Mouse (Mus musculus) mesoderm, embryonic 11.5 days (tissue): ENCODE measurements around the gene Vps13c.

Experiments used
- DNase-seq: peaks from one replicate; pipeline ENCODE4 v3.0.0-alpha.2; 2012; ENCODE audit warnings: low read depth, low spot score

The Vps13c gene

DNA sequence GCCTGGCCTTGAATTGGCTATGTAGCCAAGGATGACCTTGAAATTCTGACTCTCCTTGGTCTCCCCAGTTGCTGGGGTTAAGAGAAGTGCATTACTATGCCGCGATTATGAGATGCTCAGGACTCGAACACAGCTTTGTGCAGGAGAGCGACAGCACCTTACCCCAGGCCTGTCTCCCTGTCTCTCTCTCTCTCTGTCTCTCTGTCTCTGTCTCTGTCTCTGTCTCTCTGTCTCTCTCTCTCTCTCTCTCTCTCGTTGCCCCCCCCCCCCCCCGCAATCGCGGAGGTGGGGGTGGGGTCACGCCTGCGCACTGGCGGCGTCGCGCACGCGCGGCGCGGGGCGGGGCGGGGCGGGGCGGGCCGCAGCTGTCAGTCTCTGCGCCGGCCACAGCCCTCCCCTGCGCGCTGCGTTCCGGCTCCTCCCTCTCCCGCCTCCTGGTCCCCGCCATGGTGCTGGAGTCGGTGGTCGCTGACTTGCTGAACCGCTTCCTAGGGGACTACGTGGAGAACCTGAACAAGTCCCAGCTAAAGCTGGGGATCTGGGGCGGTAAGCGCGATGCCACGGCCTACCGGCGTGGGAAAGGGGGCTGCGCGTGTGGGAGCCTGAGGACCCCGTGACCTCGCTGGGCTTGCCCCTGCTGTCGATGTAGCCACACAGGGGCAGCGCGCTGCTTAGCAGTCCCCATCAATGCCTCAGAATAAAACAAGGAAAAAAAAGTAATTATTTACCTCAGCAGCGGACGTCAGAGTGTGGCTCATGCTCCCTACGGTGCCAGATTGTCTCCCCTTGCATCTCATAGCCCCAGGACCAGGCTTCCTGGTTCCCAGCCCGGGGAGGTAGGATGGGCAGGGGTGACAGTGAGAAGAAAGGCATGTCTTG is at the start of gene Vps13c:
Vps13c (plus strand) TSS at position 416 of the 879 bp plus-strand sequence.
- peak; percentile 83 for DNase-seq

DNA sequence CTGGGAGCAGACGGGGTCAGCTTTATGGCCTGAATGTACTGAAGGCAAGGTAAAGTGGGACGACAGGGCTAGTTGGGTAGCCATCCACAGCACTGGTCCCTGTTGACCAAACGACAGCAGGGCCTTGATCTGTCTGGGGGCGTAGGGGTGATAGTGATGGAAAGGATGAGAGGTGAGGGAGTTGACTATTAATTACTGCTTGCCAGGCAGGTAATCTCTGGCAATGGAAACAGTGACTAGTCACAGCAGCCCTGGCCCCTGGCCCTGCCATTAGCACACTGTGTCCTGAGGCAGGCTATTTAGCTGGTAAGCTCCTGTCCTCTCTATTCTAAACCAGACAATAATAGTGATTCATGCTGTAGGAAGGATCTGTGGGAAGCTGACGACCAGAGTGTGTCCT is 47.8 kb upstream of the Vps13c start:
- DNase-seq, result no peak

DNA sequence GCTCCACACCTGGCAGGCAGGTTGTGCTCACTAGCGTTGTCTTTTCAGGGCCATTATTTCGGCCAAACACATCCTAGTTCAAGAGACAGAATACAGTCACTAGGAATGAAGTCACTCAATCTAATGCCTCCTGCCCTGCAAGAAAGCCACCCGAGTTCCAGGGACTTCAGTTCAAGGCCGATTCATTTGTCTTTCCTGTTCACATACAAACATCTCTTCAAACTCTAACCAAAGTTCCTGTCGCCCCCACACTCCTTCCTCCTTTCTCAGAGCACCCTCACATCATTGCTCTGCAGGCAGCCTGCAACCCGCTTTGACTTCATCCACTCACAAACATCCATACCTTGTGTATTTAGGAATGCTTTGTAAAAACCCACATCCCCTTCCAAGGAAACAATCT is 46.7 kb upstream of the Vps13c start:
- DNase-seq, result no peak

DNA sequence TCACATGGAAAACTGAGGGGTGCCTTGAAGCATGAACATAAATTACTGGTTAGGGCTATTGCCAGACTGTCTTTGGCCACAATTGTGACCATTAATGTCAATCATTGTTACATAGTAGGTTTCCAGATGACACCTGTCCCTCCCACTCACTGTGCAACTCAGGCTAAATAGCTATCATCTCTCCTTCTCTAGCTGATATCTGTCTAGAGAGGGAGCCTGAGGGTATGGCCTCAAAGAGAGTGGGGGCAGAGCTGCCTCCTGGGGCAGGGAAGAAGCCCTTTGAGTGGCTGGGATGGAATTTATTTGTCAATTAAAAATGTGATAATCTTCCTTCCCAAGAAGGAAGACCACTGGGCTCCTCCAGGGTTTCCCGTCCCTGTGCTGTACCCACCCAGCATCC is 46.0 kb upstream of the Vps13c start:
- no peak for DNase-seq

DNA sequence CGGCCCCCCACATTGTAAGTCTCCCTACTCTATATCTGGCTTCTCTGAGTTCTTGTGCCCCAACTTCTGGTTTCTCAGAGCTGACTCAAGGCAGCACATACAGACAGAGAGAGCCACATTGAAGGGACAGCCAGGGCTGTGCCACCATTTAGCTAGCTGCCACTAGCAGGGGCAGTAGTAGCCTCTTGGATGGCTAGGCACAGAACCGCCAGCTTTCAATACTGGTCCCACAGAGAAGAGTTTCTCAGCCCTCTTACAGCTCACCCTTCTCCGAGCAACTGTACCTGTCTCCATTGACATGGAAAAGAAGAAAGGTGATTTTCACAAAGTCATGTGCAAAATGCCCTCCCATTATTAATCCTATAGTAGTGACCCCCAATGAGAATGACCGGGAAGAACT is 45.5 kb upstream of the Vps13c start:
- DNase-seq, result no peak

DNA sequence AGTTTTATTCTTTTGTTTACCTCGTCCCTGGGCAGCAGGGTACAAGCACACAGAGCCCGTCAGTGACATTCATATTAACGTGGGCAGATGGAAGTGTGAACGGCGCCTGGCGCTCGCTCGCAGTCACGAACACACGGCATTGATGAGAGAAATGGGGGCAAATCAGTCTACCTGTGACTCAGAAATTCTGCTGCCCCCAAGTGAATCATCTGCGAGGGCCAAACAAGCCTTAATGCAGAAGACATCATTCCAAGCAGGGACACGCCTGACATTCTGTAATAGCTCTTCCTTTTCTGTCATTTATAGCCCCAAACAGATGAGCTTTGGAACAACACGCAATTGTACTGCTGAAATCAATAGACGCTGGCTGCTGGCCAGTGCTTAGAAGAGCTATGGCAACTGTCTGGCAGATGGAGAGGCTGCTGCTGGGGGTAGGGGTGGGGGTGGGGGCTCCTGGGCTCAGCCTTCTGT is 45.0 kb upstream of the Vps13c start:
- peak; percentile 48 for DNase-seq

DNA sequence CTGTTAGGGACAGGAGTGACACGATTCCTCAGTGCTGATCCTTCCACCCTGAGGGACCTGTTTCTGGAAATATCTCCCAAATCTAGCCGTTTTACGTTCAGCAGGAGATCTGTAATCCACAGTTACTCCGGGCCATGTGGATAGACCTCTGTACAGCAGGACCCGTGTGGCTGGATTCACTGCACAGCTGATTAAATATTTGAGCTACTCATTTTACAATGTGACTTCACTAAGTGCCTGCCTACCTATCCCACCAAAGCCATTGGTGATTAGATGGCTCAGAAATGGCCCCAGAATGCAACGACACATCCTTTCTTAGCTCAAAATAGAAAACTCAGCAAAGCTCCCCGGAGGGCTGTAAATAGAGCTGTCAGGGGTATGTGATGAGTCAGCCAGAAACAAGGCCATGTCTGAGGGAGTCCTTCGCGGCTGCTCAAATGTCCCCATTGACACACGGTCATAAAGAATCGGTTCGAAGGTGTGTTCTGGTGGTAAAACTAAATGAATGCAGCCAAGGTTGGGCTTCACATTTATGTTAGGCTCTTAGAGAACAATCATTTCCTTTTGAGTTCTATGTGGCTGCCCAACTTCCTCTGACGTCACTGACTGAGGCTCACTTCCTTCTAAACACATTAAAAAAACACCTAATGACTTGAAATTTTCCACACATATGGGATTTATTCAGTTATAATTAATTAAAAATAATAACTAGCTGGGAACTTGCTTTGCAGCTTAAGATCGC is 40.9 kb upstream of the Vps13c start:
- peak; percentile 41 for DNase-seq

DNA sequence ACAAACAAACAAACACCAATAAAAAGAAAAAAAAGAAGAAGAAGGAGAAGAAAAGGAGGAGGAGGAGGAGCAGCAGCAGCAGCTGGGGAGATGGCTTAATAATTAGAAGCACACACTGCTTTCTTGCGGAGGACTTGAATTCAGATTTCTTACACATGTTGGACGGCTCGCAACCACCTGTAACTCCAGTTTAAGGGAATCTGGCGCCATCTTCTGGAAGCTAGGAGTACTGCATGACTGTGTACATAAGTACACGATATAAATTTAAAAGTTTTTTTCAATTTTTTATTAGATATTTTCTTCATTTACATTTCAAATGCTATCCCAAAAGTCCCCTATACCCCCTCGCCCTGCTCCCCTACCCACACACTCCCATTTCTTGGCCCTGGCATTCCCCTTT is 38.0 kb upstream of the Vps13c start:
- peak; percentile 70 for DNase-seq

DNA sequence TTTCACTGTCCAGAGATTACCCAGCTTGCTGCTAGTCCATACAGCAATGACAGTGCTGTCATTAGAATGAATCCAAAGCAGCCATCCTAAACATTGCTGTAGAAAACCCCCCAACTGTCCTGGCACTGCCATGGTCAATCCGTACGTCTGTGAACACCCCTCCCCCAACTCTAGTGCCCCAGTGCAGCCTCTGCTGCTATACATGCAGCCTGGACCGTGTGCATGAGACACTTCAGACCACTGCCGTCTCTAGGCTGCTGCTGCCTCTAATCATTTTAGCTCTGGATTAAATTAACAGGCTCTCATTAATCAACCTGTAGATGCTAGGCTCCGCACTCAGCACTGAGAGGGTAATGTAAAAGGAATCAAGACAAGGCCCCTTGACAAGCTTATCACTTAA is 33.2 kb upstream of the Vps13c start:
- DNase-seq, result no peak

DNA sequence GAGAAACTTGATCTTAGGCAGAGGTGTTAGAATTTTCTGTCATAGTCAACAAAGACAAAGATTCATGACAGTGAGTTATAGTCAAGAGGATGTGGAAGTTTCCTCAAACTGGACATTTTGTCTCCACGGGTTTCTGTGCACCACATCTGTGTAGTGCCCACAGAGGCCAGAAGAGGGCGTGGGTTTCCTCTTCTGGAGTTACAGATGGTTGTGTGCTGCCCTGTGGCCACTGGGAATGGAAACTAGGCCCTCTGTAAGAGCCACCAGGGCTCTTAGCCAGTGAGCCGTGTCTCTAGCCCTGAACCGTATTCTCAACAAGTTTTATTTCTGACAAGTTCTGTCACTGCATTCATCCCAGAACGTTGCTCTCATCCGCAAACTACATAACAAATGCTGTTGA is 29.7 kb upstream of the Vps13c start:
- DNase-seq, result no peak

DNA sequence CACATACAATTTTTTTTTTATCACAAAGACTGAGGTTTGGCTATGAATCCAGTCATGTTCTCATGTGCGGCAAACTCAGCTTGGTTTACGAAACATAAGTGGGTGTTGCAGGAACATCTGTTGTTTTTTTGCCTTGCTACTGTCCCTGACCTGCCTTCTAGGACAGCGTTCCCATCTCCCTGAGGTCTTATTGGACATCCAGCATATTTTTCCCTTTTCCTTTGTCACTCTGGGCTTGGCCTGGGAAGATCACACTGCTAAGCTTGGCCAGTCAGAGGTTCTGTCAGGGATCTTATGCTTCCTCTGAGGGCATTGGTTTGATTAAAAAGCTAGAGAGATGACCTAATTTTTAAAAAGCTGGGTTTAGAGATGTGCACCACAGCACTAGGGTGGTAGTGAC is 29.1 kb upstream of the Vps13c start:
- no peak for DNase-seq

DNA sequence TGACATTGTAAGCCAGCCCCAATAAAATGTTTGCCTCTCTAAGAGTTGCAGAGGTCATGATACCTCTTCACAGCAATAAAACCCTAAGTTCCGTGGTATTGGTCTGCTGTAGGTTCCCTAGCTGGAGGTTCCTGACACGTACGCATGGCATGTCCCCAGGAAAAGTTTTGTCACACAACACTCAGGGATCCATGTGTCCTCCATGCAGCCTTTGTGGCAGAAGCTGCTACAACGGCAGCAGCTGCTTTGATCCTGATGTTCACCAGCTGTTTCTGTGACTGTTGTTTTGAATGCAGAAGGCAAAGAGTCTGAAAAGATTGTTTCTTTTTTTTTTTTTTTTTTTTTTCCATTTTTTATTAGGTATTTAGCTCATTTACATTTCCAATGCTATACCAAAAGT is 27.0 kb upstream of the Vps13c start:
- no peak for DNase-seq

DNA sequence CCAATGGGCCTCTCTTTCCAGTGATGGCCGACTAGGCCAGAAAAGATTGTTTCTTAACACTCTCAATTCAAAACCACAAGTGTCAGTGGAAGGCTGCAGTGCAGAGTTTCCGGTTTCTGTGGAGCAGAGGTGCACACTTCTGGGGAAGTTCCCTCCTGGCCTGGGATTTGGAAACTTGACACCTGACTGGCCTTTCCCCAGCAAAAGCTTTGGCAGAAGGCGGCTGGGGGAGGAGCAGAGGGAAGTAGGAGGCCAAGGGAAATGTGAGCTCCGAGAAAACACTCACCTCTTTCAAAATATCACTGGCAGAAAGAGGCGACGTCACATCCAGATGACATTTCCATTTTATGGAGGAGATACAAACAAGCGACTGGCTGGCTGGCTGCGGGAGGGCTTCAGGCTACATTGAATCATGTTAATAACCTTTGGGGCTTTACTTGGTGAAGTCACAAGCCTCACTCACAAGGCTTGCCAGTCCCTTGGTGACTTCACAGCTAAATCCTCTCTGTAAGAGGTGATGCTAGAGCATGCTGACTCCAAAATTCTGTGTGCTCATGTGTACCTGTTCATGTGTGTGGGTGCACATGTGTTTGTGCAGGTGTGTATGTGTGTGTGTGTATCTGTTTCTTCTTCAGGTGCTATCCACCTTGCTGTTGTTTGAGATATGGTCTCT is 26.4 kb upstream of the Vps13c start:
- DNase-seq, result peak; percentile 76

DNA sequence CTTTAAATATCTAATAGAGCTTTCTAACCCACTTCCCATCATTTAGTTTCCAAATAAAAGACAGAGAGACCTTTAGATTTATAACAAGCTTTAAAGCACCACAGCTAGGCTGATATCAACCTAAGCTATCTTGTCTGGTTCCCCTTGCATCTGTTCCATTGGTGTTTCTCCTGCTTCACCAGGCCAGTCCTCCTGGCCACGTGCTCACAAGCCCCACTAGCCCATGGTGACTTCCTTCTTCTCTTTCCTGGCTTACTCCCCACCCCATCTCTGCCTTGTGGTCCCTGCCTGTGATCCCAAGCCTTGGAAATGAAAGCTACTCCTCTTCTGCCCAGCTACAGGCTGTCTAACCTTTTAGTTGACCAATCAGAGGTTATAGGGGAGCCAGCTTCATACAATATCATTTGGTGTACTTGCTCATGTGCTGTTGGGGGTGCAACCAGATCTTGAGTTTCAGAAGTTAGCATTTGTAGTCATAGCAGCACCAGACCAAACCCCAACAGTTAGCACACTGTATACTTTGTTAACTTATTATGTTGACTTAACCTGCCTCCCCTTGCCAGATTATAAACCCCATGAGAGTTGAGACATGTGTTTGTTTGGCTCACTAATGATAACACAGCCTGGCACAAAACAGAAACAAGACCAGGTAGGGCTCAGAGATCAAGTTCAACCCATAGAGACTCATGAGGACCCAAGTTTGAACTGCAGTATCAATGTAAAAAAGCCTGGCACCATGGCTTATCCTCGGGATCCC is 23.8 kb upstream of the Vps13c start:
- no peak for DNase-seq

DNA sequence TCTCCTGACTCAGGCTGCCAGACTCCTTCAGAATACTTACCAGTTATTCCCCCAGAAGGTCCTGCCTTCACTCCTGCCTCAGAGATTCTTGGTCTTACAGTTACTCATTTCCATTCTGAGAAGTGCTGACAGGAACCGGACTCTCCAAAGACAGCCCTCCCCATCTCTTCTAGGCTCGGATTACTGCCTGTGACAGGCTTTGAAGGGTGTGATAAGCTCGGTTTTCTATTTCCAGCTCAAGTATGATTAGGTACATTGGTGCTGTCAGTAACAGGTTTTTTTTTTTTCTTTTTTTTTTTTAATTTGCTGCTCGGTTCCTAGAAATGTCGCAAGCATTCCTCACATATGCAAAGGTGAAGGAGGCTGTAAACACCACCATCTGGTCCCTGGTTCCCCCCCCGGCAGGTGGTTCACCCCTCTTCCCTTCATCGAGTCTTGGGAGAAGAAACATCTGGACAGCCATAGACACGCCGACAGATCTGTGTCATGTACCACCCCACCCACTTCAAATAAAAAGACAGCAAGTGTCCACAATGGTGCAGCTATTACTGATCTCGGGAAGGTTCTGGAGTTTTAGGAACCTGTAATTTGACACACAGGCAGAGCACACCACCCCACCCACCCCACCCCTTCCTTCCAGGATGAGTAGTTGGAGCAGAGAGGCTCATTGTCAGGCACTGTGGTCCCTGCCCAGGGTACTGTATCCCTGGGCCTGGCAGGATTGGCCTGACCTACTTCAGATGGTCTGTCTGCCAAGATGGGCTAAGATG is 22.1 kb upstream of the Vps13c start:
- no peak for DNase-seq

DNA sequence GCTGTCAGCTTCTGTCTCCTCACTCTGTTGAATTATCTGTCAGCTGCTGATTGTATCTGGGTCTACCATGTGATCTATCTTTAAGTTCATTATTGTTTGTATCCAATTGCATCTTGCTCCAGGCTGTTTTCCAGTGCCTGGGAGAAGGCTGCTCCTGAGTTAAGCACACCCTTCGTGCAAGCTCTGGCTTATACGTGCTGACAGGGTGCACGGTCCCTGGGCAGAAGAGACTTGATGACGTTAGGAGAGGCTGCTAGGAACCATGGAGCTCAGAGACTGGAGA is 21.6 kb upstream of the Vps13c start:
- DNase-seq, result no peak

DNA sequence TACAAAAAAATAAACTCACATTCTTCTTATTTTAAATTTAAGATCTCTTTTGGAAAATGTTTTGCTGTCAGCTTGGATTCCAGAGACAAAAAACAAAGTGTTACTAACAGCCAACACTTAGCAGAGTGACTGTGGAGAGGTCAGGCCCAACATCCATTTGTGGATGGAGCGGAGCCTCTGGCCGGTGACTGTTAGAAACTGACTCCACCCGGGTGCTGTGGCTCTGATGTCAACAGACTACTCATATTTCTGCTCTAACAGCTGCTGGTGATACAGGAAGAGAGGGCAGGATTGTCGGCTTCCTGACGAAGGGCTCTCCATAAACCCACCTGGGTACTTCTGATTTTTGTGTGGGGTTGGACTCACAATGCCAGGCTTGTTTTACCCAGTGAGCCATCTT is 17.1 kb upstream of the Vps13c start:
- no peak for DNase-seq

DNA sequence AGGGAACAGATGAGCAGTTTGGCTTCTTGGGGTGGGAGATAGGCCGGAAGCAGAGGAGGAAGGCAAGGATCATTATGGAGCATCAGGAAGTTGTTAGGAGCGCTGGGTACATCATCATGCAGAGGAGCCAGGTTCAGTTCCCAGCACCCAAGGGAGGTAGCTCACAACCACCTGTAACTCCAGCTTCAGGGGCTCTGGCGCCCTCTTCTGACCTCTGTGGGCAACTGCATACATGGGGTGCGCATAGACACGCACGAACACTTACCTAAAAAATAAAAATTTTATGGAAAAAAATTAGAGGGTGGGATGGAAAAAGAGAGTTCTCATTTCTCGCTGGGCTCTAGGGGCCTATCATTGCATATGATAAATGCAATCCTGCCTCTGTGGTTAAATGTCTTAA is 14.7 kb upstream of the Vps13c start:
- DNase-seq, result no peak

DNA sequence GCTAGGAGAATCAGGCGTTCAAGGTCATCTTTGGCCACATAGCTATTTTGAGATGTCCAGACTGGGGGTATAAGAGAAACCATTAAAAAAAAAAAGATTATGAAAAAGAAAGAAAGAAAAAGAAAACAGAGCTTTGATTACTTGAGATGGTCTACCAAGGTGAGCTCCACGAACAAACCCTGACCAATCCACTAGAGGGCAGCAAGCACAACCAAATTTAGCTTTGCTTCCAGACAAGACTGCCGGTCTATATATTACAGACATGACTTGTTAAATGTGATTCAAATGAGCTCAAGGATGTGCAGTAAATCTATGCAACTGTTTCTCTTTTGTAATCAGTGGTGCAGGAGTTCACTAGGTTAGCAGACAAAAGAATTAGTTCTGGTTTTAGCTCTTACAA is 12.0 kb upstream of the Vps13c start:
- DNase-seq, result peak; percentile 59

DNA sequence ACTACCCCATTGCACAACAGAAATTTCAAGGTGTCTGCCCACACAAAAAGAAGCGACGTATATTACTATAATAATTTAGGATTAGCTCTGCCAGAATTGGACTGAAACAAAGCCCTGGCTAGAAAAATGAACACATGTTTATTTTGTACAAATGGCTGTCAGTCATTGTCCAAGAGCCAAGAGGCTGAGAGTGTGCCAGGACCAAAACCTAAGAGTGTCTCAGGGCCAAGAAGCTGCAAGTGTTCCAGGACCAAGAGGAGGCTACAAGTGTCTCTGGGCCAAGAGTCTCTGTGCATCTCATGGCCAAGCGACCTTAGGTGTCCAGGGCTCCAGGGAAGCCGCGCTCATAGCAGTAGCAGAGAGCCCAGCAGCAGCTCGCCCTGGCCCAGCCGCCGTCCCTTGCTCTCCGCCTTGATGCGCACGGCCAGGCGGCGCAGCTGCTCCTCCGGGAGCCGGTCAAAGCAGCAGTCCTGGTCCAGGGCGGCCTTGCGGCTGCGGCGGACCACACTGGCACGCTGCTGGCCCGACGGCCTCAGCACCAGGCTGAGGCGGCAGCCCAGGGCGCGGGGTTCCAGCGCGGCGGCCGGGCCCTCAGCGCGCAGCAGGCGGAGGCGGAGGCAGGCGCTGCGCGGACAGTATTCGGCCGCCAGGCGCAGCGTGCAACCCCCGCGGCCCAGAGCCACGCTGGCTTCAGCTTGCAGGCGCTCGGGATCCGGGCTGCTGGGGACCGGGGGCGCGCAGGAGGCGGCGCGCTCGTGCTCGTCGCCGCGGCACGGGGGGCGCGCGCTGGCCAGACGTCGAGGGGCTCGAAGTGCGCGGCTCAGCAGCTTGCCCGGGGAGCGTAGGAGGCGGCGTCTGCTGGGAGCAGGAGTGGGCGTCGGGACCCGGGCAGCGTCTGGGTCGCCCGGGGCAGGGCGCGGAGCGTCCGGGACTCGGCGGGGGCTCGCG is 9.5 kb upstream of the Vps13c start:
- DNase-seq, result peak; percentile 63
